Mouse (Mus musculus) forebrain, postnatal 0 days (tissue): ENCODE data around the gene Glra3. TPM values are rescaled to one million over a fixed set of nuclear protein-coding genes. Genes with fewer than 3 reads are reported as not detected.

Experiments
- ATAC-seq: fragments of 200-750 bp; cut with Nextera tagmentation; 2 replicates; pipeline ENCODE4 v1.8.0; 2017; ENCODE audit warnings: mild to moderate bottlenecking, moderate library complexity
- DNase-seq: peaks from one replicate; pipeline ENCODE4 v3.0.0-alpha.2; 2015
- H3K27ac ChIP-seq: fragments of 300-500 bp; sonication (generic); 2 replicates; pipeline ENCODE4 v1.5.1; 2014; ENCODE audit warnings: low read depth, mild to moderate bottlenecking, antibody characterized with exemption, low read length, moderate library complexity, mixed read lengths
- H3K27me3 ChIP-seq: fragments of 300-500 bp; sonication (generic); 2 replicates; pipeline ENCODE4 v1.6.1; 2014; ENCODE audit warnings: mild to moderate bottlenecking, low read length, mixed read lengths; ENCODE audit not compliant: insufficient read depth
- H3K36me3 ChIP-seq: fragments of 300-500 bp; sonication (generic); 2 replicates; pipeline ENCODE4 v1.6.1; 2014; ENCODE audit warnings: mild to moderate bottlenecking, moderate library complexity; ENCODE audit not compliant: insufficient read depth
- H3K4me1 ChIP-seq: fragments of 300-500 bp; sonication (generic); 2 replicates; pipeline ENCODE4 v1.6.1; 2014; ENCODE audit warnings: antibody characterized with exemption; ENCODE audit not compliant: insufficient read depth
- H3K4me2 ChIP-seq: fragments of 300-500 bp; sonication (generic); 2 replicates; pipeline ENCODE4 v1.6.1; 2014; ENCODE audit warnings: low read depth, mild to moderate bottlenecking, moderate library complexity
- H3K4me3 ChIP-seq: fragments of 300-500 bp; sonication (generic); 2 replicates; pipeline ENCODE4 v1.5.1; 2014; ENCODE audit warnings: low read depth, low read length, mixed read lengths
- H3K9ac ChIP-seq: fragments of 300-500 bp; sonication (generic); 2 replicates; pipeline ENCODE4 v1.6.1; 2014; ENCODE audit warnings: mild to moderate bottlenecking
- H3K9me3 ChIP-seq: fragments of 300-500 bp; sonication (generic); 2 replicates; pipeline ENCODE4 v1.6.1; 2016; ENCODE audit warnings: low read length
- CTCF ChIP-seq: sonication (generic); IDR thresholded peaks from 2 replicates; pipeline ENCODE4 v1.5.1; 2016; ENCODE audit warnings: antibody characterized with exemption, control low read depth, low read depth
- WGBS: fragments of 180-500 bp; shearing (Covaris S2); extraction: QIAGEN DNeasy Blood & Tissue Kit; methylation state at CpG from one replicate; pipeline ENCODE4 v1.1.7; 2014; 5-methylcytosine and 5-hydroxymethylcytosine counted together
- polyA plus RNA-seq: library from polyadenylated mRNA; unstranded; fragments of >200 nt; fragmentation: Nextera tagmentation; extraction: Ambion mirVana; gene quantifications from 2 replicates; pipeline ENCODE4 v1.2.1, GENCODE M21; 2015
- total RNA-seq: library from RNA; depleted of rRNA; stranded (reverse); fragments of >200 nt; gene quantifications from 2 replicates; pipeline ENCODE4 v1.2.3, GENCODE M21; 2014; rRNA removed

Glra3 gene
- 5.7 and 8.5 TPM in 2 replicates for total RNA-seq
- 0.68 and 1.2 TPM in 2 replicates for polyA plus RNA-seq

DNA sequence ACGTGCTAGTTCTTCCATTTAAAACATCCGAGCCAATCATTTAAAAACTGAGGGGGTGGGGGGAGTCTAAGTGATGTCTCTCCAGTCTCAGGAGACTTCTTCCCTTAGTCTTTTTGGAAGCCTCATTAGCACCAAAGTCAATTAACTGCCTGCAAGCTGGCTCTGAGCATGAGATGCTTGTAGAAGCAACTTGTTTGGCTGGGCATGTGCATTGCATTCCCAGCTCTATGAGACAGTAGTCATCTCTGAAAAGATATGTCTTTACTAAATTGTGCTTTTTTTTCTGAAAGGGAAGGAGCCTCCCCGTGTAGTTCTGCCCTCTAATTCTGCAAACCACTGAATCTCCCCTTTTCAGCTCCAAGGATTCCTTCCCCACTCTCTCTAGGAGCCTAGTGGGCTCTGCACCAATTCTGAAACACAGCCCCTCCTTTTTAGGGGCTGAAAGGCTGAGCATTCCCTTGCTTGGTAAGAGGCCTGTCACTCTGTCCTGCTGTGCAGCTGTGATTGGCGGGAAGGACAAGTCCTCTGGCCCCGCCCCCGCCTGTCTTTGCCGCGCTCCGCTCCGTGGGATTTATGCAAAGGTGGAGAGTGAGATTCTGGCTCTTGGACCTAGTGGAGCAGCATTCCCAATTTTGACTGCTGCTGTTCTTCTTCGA is at the start of gene Glra3:
Gene Glra3 (plus strand): TSS at position 591 of the 656 bp plus-strand sequence.
- Histone ChIP-seq H3K4me2 (peak within 1 kb of the TSS; percentile 75), H3K27me3 (no peaks in the 10 kb centered on the region), H3K4me3 (peak within 1 kb of the TSS; percentile 44), H3K9ac (peak within 1 kb of the TSS; percentile 33; the same call in 1 of the 2 replicates), H3K27ac (no peak within 1 kb of the TSS), H3K9me3 (no peaks in the 10 kb centered on the region), H3K36me3 (no peaks in the 10 kb centered on the region), H3K4me1 (no peaks in the 10 kb centered on the region)
- 5% methylated on average over 11 of the region's 11 CpGs for WGBS
- peak; percentile 70 for DNase-seq
- no peak for TF ChIP-seq CTCF
- peak; percentile 96 for ATAC-seq

DNA sequence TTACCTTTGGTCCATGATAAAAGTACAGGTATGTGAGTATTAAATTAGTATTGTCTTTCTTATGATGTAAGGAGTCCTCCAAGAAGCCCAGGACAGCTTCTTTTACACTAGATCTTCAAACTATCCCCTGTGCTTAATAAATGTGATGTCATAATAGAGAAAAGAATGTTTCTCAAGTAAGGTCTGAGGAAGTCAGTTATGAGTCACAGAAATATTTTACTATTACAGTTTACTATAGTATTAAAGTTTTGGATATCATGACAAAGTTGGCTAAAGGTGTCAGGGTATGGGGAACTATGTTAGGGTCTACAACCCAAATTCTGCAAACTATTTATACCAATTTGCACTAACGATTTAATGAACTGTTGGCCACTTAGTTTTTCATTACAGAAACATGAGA is 33.4 kb upstream of the Glra3 start, which contains the start of gene Adam29:
Gene Adam29 (minus strand): TSS at position 101 of the 400 bp plus-strand sequence.
- Histone ChIP-seq H3K4me3 (no peak within 1 kb of the TSS), H3K4me1 (no peaks in the 10 kb centered on the region), H3K9me3 (no peaks in the 10 kb centered on the region), H3K4me2 (no peak within 1 kb of the TSS), H3K36me3 (no peaks in the 10 kb centered on the region), H3K27me3 (no peaks in the 10 kb centered on the region), H3K9ac (no peak within 1 kb of the TSS), H3K27ac (no peak within 1 kb of the TSS)
- 83% methylated on average over 1 of the region's 1 CpGs for WGBS
- ATAC-seq = no peak
- no peak for DNase-seq
- no peak for TF ChIP-seq CTCF

DNA sequence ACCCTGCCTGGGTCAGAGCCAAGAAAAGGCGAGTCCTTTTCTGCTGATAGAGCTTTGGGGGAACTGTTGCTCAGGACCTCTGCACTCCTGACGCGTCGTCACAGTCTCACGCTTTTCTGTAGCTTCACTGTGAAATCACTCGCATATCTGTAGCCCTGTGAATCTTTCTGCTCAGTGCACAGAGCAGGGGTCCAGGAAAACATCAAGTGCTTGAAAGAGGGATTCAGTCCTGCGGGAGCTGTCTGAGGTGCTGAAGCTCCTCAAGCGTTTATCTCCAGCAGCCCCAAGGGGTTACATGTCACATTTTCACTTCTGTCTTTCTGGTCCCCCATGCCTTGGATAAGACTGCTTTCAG is 243 bp downstream of the Glra3 start:
- H3K4me1 ChIP-seq = no peaks in the 10 kb centered on the region
- H3K4me3 ChIP-seq = peak overlapping the region; percentile 44
- H3K27me3 ChIP-seq = no peaks in the 10 kb centered on the region
- no peaks in the 10 kb centered on the region for H3K9me3 ChIP-seq
- H3K36me3 ChIP-seq = no peaks in the 10 kb centered on the region
- no peak for TF ChIP-seq CTCF
- peak; percentile 86 for ATAC-seq
- H3K27ac ChIP-seq = no peak overlapping the region
- peak overlapping the region; percentile 75 for H3K4me2 ChIP-seq
- under 1% methylated on average over 8 of the region's 8 CpGs for WGBS
- no peak for DNase-seq
- peak overlapping the region; percentile 33; the same call in 1 of the 2 replicates for H3K9ac ChIP-seq

GRCm38 (mm10) chr8:55964759-55965320 is 24.6 kb downstream of the Glra3 start:
- Histone ChIP-seq H3K27me3 (no peaks in the 10 kb centered on the region), H3K27ac (no peak overlapping the region), H3K36me3 (no peaks in the 10 kb centered on the region), H3K4me3 (no peak overlapping the region), H3K9me3 (no peaks in the 10 kb centered on the region), H3K4me2 (no peak overlapping the region), H3K4me1 (no peaks in the 10 kb centered on the region), H3K9ac (no peak overlapping the region)
- DNase-seq = no peak
- WGBS = 19% methylated on average over 3 of the region's 3 CpGs
- ATAC-seq = no peak
- TF ChIP-seq CTCF = no peak

DNA sequence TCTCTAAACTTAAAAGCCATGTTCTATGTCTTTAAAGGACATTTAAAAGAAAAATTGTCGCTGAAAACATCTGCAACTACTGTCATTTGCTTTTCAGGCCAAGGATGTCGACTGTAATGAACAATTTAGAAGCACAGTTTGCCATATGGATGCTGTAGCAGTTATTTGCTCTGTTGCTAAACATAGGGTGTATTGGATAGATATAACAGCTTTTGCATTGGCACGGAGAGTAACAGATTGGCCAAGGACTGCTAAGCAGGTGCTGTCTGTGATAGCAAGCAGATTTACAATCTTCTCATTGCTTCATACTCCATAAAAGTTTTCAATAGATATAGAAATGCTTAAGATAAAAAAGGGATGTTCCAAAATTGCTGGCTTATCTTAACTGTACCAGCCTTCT is 57.6 kb downstream of the Glra3 start:
- no peak overlapping the region for H3K4me2 ChIP-seq
- no peak overlapping the region for H3K27ac ChIP-seq
- no peaks in the 10 kb centered on the region for H3K9me3 ChIP-seq
- TF ChIP-seq CTCF = no peak
- peak; percentile 76 for DNase-seq
- no peak overlapping the region for H3K4me3 ChIP-seq
- ATAC-seq = peak; percentile 95
- WGBS = 52% methylated on average over 3 of the region's 3 CpGs
- no peak overlapping the region for H3K9ac ChIP-seq
- no peaks in the 10 kb centered on the region for H3K27me3 ChIP-seq
- H3K4me1 ChIP-seq = no peaks in the 10 kb centered on the region
- no peaks in the 10 kb centered on the region for H3K36me3 ChIP-seq

GRCm38 (mm10) chr8:56054324-56054723 is 114.1 kb downstream of the Glra3 start:
- ATAC-seq (no peak), DNase-seq (no peak)
- WGBS = 71% methylated on average over 2 of the region's 2 CpGs
- H3K9me3 ChIP-seq = no peaks in the 10 kb centered on the region
- H3K4me3 ChIP-seq = no peak overlapping the region
- no peak overlapping the region for H3K27ac ChIP-seq
- no peaks in the 10 kb centered on the region for H3K36me3 ChIP-seq
- no peaks in the 10 kb centered on the region for H3K27me3 ChIP-seq
- no peak for TF ChIP-seq CTCF
- H3K4me1 ChIP-seq = no peaks in the 10 kb centered on the region
- H3K4me2 ChIP-seq = no peak overlapping the region
- no peak overlapping the region for H3K9ac ChIP-seq

DNA sequence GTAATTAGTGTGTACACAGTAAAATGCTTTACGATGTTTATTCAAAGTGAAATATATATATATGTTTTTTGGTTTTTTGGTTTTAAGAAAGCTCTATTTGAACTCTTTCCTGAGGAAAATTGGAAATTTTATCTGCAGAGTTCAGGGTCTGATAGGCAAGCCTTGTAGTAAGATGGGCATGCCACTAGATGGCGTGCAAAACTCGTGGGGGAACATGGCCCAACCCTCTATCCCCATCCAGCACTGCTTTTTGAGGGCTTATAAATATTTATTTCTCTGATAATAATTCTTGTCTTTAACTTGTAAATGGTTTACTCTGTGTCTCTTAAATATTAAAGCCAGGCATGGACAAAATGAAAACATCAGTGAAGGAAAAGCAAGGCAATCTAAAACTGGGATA is 122.8 kb downstream of the Glra3 start:
- no peak overlapping the region for H3K9ac ChIP-seq
- H3K4me2 ChIP-seq = no peak overlapping the region
- no peak overlapping the region for H3K27ac ChIP-seq
- H3K27me3 ChIP-seq = no peaks in the 10 kb centered on the region
- DNase-seq = peak; percentile 13
- no peaks in the 10 kb centered on the region for H3K4me1 ChIP-seq
- no peak overlapping the region for H3K4me3 ChIP-seq
- TF ChIP-seq CTCF = peak; percentile 66
- ATAC-seq = no peak
- H3K9me3 ChIP-seq = no peaks in the 10 kb centered on the region
- H3K36me3 ChIP-seq = no peaks in the 10 kb centered on the region
- WGBS = 19% methylated on average over 3 of the region's 3 CpGs
